Mouse (Mus musculus) retina, postnatal 7 days (tissue): ENCODE measurements around the gene Cyp2u1.

ENCODE experiments used
- DNase-seq: peaks from one replicate; pipeline ENCODE4 v3.0.0-alpha.2; 2012; ENCODE audit warnings: low read depth, low spot score

Cyp2u1 gene

GRCm38 (mm10) chr3:131306255-131306654, 3.2 kb upstream of the Cyp2u1 start:
- no peak for DNase-seq

GRCm38 (mm10) chr3:131303320-131303714, 290 bp upstream of the Cyp2u1 start:
- no peak for DNase-seq

- DNase-seq = peak; percentile 45
Observed at GRCm38 (mm10) chr3:131299908-131300307, 3.1 kb downstream of the Cyp2u1 start.

DNA sequence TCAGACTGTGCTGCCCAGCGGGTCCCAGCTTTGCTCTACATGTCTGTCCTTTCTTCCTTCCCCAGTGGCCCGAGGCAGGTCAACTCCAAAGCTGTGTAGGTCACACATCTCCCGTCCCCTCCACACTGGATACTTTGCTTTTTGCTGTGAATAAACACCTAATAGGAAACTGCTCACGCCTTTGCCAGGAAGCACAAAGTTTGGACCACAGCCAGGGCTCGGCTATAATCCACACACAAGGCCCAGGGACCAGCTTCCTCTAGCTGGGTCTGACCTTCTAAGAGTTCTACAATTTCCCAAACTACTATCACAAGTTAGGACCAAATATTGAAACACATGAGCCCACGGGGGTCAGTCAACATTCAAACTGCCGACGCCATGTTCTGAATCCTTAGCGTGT, 3.9 kb downstream of the Cyp2u1 start:
- DNase-seq = no peak

DNA sequence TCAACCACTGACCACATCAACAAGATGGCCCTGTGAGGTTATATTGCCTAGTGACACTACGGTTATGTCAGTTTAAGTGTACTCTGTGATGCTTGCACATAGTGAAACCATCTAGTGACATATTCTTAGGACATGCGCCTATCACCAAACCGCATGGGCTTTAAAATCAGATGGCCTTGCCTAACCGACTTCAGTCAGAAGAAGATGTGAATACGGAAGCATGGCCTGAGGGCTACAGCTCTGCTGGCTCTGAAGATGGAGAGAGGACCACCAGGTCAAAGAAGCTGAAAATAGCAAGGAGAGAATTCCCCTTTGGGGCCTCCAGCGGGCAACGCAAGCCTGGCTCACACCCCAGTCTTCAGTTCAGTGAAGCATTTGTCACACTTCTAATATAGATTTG, 6.1 kb downstream of the Cyp2u1 start:
- DNase-seq = no peak

- no peak for DNase-seq
Observed at GRCm38 (mm10) chr3:131295513-131296200, 7.4 kb downstream of the Cyp2u1 start.

DNA sequence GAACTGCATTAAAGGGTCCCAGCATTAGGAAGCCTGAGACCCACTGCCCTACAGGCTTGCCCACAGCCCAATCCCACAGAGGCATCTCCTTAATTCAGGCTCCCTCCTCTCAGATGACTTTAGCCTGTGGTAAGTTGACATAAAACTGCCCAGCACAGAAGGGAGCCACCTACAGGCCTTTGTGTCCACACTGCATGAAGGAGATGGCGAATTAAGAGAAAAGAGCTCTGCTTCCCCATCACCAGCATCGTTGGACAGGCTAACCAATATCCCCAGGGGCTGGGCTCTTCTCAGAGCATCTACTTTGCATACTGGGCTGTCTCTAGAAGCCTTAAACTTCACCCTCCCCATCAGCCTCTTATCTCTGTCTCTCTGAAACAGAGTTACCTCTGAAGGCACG, 8.5 kb downstream of the Cyp2u1 start:
- no peak for DNase-seq

GRCm38 (mm10) chr3:131292959-131293358, 10.1 kb downstream of the Cyp2u1 start:
- DNase-seq = no peak

- no peak for DNase-seq
Observed at GRCm38 (mm10) chr3:131292349-131292748, 10.7 kb downstream of the Cyp2u1 start.

- DNase-seq = no peak
Observed at GRCm38 (mm10) chr3:131291890-131292289, 11.1 kb downstream of the Cyp2u1 start.

DNA sequence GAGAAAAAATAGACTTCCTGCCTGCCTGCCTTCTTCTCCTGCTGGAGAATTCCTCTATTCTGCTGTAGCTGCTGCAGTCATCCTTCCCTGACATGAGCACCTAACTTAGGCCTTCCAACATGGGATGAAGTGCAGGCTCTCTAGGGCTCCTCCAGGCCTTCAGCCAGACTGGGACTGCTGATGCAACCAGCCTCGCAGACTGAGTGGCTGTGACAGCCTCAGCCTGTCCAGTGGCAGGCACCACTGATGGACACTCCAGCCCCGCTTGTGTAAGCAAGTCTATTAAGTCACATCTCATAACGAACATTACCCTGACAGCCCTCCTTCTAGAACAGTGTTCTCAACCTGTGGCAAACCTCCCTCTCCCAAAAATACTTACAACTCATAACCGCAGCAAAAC, 28.9 kb downstream of the Cyp2u1 start:
- no peak for DNase-seq

GRCm38 (mm10) chr3:131272374-131273100, 30.5 kb downstream of the Cyp2u1 start:
- DNase-seq = no peak

- peak; percentile 67 for DNase-seq
Observed at GRCm38 (mm10) chr3:131271559-131272373, 31.3 kb downstream of the Cyp2u1 start, which contains the start of gene Hadh. Gene Hadh, minus strand, starts transcription at chr3:131272101.

DNA sequence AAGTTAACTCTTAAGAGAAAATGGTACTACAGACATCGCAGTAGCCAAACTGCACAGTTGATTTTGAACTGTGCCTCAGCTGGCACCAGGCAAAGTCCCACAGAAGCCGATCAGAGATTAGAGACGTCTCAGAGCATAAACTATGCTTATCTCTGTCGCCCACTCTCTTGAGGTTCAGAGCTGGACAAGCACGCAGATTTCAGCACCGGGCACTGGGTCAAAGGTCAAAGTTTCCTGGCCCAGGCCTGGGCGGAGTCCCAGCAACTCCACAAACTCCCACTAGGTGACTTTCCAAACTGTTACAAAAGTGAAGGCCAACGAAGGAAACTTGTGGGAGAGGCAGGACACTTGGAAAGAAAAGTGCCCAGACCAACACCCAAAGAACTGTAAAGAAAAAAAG, 31.9 kb downstream of the Cyp2u1 start:
- DNase-seq = no peak

DNA sequence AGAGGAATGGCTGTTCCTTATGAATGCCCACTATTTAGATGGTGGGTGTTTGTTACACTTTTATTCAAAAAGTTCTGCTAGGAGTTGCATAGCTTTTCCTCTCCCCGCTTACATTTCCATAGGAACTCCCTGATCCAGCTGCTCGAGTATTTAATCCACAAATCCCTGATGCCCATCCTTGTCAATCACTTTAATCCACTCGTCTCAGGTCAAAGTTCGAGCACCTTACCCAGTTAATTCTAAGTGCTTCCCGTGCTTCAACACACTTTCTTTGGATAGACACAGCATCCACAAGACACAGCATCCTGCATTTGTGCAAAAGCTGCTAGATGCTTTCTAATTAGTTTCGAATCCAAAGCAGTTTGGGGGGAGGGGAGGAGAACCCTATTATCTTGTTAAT, 32.6 kb downstream of the Cyp2u1 start:
- DNase-seq = peak; percentile 33

DNA sequence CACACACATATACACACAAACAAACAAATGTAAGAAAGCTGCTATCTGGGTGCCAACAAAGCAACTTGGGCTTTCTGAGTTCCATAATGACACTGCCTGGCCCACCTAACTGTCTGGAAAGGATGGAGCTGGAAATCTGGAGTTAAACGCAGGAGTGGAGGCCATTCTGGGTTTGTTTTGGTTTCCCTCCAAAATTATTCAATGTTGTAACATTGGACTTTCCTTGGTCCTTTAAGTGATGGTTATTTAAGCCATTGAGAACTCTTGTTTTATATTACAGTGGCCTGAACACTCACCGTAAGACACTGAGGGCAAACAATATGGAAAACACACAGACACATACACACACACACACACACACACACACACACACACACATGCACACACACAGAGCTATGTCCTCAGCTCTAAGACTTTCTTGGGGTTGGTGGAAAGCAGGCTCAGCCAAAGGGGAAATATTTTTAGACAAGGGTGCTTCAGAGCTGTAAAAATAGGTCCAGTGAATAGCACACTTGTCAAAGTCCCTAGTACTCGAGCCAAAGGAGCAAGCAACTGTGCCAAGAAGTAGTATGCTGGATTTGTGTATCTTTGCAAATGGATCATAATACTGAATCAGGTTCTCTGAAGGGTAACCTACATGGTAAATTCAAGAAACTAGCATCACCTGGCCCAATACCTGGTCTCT, 36.5 kb downstream of the Cyp2u1 start:
- no peak for DNase-seq

DNA sequence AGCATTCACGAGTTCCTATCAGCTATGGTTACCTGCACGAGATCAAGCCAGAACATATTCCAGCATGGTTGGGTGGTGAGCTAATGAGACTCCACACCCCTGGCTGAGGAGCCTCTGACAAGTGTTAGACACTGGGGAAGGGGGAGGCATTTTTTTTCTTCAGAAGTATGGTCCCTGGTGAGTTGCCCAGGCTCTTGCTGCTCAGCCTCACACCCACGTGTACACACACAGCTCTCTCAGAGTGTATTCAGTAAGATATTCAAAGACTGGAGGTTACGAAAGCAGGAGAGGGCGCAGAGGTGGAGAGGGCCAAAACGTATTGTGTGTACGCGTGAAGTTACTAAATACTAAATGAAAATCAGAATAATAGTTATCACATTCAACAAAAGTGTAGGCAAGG, 37.5 kb downstream of the Cyp2u1 start:
- no peak for DNase-seq

DNA sequence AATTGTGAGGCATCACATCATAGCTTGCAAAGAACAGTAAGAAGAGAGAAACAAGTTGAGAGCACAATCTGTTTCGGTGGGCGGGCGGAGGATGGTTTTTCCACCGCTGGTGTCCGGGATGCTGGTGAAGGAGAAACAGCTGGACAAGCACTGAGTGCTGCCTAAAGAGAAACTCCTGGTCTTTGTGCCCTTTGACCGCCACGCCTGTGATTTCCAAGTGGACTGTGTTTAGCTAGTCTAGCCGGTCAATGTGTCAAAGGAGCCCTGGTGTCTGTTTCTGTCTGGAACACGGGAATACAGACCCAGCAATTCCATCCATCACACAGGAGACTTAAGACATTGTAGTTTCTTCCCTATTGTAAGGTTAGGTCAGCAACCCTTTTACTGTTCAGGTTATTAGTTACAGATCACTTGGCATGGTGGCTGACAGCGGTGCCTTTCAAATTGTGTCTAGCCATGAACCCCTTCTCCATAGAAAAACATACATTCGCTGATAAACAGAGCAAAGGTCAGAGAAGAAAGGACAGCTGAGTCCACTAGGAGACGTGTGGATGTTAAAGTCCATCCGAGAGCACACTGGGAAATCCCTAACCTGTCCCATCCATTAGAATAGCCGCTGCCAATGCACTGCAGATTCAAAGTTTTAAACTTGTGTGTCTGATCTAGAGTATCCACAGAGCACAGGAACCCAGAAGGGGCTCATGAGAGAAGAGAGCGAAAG, 39.1 kb downstream of the Cyp2u1 start:
- no peak for DNase-seq

DNA sequence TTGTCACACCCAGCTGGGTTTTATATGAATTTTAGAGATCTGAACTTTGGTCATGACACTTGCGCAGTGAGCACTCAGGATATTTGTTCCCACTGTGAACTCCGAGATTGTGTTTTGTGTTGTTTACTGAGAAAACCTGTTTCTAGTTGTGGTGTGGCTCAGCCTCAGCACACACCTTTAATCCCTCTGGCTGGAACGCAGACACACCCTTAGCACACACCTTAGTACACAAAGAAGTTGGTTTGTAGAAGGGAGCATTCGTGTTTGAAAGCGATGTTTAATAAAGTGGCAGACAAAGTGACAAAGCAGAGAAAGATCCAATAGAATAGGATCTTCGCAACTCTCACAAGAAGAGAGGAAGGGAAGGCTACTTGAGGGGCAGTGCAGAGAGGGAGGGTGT, 42.6 kb downstream of the Cyp2u1 start:
- DNase-seq = no peak

DNA sequence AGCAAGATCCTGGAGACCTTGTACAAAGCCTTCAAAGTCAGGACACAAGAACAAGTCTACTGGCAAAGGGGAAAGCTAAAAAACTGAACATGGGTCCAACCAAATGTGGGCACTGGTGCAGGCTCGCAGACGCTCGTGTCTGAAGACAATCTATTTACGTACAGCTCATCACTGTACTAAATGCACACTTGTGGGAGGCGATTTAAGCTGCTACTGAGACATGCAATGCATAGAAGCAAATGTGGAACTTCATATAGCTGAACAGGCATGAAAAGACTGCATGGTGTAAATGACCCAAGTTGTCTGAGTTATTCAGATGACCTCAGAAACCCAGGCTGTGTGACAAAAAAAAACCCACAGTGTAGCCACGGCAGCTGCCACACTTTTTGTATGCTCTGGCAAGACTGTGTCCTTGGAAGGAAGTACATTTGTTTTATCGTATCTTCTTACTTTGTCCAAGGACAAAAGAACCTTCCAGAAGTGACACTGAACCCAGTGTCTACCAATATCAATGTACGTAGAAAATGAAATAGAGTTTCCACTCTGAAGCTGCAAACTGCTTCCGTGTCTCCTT, 43.5 kb downstream of the Cyp2u1 start:
- DNase-seq = no peak

GRCm38 (mm10) chr3:131258921-131259320, 44.1 kb downstream of the Cyp2u1 start:
- no peak for DNase-seq
